Mouse (Mus musculus) spleen, postnatal 0 days (tissue): Measurements from ENCODE around the gene Selenow. TPM values are rescaled to one million over a fixed set of nuclear protein-coding genes. Genes with fewer than 3 reads are reported as not detected.

Experiments used
- polyA plus RNA-seq: library from polyadenylated mRNA; unstranded; fragments of >200 nt; fragmentation: Nextera tagmentation; extraction: Ambion mirVana; gene quantifications from 2 replicates; pipeline ENCODE4 v1.2.1, GENCODE M21; 2015

Gene Selenow
- polyA plus RNA-seq: 473 and 484 TPM in 2 replicates

DNA sequence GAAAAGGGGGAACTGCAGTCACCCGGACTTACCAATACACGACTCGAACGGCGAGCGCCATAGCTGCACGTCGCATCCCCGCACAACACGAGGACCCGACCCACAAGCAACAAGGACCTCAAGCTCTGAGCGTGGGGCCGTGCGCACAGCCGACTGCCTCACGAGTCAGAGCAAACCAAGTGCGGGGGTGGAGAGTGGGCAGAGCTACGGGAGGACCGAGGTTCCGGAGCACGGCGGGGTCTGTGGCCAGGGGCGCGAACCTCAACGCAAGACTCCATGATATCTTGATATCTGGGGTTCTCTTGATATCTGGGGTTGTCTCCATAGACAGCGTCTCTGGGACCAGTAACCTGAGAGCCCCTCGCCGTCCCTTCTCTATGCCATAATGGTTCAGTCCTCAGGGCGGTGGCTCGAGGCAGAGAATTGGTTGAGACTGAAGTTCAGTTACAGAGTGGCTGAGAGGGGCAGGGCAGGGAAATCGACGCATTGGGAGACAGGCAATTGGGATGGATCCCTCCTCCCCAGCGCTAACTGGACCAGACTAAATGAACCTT lies at the start of gene Selenow:
Gene Selenow (minus strand): TSS at position 183 of the 554 bp plus-strand sequence.

DNA sequence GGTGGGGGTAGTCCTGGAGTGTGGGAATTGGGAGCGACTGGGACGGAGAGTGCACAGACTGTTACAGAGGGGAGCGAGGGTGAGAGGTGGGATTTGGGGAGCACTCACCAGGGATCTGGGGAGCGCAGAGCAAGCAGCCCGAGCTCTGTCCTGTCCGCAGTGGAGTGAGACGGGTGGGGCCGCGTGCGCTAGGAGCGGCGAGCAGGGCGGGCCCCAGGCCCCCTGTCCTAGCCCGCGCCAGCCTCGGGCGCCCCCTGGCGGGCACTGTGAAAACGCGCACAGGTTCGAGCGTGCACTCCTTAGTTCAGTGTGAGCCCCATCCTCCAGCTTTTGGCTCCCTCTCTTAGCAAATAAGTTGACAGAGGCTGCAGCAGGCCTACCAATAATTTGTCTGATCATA lies 45.1 kb upstream of the Selenow start, which contains the start of gene Ehd2:
Gene Ehd2 (minus strand): TSS at position 256 of the 400 bp plus-strand sequence.

DNA sequence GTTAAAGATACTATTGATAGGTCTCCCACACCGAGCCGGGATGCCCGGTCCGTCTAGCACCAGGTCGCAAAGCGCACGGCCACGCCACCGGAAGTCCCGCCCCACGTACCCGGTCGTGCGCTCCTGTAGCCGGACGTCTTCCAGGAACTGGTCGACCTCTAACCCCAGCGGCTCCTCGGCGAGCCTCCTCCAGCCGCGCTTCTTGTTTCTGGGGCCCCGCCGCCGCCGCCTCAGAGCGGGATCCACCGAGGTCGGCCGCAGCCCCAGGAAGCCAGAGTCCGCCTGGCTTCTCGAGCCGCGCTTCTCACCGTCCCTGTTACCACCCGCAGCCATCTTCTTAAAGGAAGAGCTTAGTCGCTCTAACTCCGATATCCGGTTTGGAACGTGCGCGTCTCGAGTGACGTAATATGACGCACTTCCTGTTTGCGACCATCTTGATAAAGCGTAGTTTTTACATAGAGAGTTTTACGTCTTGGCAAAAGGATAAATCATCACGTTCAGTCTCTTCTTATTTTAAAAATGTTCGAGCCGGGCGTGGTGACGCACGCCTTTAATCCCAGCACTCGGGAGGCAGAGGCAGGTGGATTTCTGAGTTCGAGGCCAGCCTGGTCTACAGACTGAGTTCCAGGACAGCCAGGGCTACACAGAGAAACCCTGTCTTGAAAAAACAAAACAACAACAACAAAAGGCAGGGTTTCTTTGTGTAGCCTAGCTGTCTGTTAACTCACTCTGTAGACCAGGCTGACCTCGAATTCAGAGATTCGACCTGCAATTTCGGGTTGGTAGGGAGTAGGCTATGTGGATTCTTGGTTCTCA lies 23.7 kb upstream of the Selenow start, which contains the start of gene Nop53:
Gene Nop53 (minus strand): TSS at position 354 of the 816 bp plus-strand sequence.

DNA sequence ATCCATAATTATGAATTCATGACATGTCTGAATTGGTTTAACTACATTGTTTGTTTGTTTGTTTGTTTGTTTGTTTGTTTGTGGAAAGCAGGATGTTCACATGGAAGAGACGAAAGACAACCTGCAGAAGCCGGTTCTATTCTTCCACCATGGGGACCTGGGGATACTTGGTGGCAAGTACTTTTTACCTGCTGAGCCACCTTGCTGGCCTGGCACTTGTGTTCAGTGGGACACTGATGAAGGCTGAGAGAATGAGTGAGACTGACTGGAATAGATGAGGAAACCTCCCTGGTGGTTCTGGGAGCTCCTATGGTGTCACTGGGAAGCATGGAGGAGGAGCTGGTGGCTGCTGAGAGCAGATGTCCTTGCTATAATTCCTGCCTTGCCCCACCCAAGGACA lies 39.9 kb downstream of the Selenow start, which contains the start of gene Crxos:
Gene Crxos (plus strand): TSS at position 301 of the 400 bp plus-strand sequence.

DNA sequence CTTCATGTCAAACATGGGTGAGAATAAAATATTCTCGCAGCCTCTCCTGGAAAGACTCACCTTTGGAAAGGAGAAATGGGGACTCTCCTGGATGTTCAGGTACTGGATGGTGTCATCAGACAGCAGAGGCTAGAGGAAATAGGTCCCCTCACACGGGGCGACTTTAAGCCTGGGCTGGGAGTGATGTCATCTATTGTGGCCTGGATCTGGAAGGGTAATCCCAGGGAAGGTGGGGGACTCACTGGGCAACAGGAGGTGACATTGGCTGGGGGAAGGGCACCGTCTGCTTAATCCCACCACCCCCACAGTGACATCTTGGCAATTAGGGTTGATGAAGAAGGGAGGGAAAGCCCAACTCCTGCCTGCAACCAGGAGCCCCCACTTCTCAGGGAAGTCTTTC lies 42.4 kb downstream of the Selenow start, which contains the start of gene Crx:
Gene Crx (minus strand): TSS at position 213 of the 400 bp plus-strand sequence.

Other genes starting within 250 kb of the Selenow start
- not detected in 2 replicates for gene Obox5, start 172.3 kb downstream of the Selenow start, polyA plus RNA-seq
- not detected in 2 replicates for gene Obox6, start 82.7 kb downstream of the Selenow start, polyA plus RNA-seq
- gene Crx, start 42.4 kb downstream of the Selenow start, polyA plus RNA-seq: not detected in 2 replicates
- not detected in 2 replicates for gene Crxos, start 39.8 kb downstream of the Selenow start, polyA plus RNA-seq
- gene Nop53, start 23.7 kb upstream of the Selenow start, polyA plus RNA-seq: 162 TPM in 2 replicates
- gene Ehd2, start 45.2 kb upstream of the Selenow start, polyA plus RNA-seq: 10.6 and 11.5 TPM in 2 replicates
- gene Bicra, start 125.5 kb upstream of the Selenow start, polyA plus RNA-seq: 2.6 and 3.5 TPM in 2 replicates
- gene Zfp541, start 139.4 kb upstream of the Selenow start, polyA plus RNA-seq: not detected in 2 replicates
- 158 and 168 TPM in 2 replicates for gene Napa, start 176.1 kb upstream of the Selenow start, polyA plus RNA-seq
- gene Kptn, start 197.5 kb upstream of the Selenow start, polyA plus RNA-seq: 10.9 and 12.9 TPM in 2 replicates
- not detected in 2 replicates for gene Slc8a2, start 207.4 kb upstream of the Selenow start, polyA plus RNA-seq